Mouse (Mus musculus): ENCODE results near the gene Gm36864.

The Gm36864 gene

DNA sequence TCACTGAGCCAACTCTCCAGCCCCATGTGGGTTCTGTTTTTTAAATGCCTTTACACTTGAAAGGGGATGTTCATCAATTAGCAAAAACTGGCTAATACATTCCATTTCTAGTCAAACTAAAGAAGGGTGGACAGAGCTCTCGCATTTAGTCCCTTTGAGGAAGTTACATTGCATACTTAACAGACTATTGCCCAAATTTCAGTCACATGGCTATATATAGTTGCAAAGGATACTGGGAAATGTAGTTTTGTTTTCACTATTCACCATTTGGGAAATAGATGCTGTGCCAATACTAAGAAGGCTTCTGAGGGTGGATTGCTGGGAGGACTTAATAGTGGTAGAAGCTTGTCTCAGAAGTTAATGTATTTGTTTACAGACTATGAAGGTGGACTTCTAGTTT is 45.0 kb downstream of the Gm36864 start:
- Histone ChIP-seq H3K4me1 (replicated peaks; ENCODE audit: low read depth, low read length) (peaks cover 15% of the 10 kb centered on the region), H3K9me3 (ENCODE audit: low read length) (no peaks in the 10 kb centered on the region), H3K27me3 (ENCODE audit: insufficient read depth, low read length) (no peaks in the 10 kb centered on the region), H3K36me3 (ENCODE audit: insufficient read depth, low read length) (no peaks in the 10 kb centered on the region), H3K4me3 (replicated peaks; ENCODE audit: low read length) (no peak overlapping the region)
- no peak for TF ChIP-seq POU5F1 (IDR thresholded peaks at IDR 0.05; ENCODE audit: borderline replicate concordance, low read length)
- no peak for TF ChIP-seq CTCF (conservative IDR thresholded peaks at IDR 0.05; ENCODE audit: low read length)
- no peak for TF ChIP-seq NANOG (IDR thresholded peaks at IDR 0.05; ENCODE audit: borderline replicate concordance, low read length)

DNA sequence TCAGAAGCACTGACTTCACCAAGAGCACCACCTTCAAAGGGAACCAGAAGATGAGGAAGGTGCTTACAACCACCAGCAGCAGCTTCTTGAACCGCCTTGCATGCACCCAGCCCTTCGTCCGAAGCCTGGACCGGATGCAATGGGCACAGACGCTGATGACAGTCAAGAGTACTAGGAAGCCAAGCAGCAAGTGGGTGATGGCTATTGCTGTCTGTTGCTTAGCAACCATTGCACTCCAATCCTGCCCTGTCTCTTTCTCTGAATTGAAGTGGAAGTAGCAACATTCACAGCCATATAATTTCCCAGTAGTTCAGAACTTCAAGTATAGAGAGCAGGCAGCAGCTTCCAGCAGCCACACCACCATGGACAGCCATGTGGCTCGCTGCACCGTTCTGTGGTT is 45.6 kb downstream of the Gm36864 start:
- peaks cover 12% of the 10 kb centered on the region for H3K4me1 ChIP-seq (replicated peaks; ENCODE audit: low read depth, low read length)
- H3K4me3 ChIP-seq (replicated peaks; ENCODE audit: low read length) = no peak overlapping the region
- no peaks in the 10 kb centered on the region for H3K27me3 ChIP-seq (ENCODE audit: insufficient read depth, low read length)
- no peak for TF ChIP-seq CTCF (conservative IDR thresholded peaks at IDR 0.05; ENCODE audit: low read length)
- no peak for TF ChIP-seq NANOG (IDR thresholded peaks at IDR 0.05; ENCODE audit: borderline replicate concordance, low read length)
- no peak for TF ChIP-seq POU5F1 (IDR thresholded peaks at IDR 0.05; ENCODE audit: borderline replicate concordance, low read length)
- H3K9me3 ChIP-seq (ENCODE audit: low read length) = no peaks in the 10 kb centered on the region
- no peaks in the 10 kb centered on the region for H3K36me3 ChIP-seq (ENCODE audit: insufficient read depth, low read length)

DNA sequence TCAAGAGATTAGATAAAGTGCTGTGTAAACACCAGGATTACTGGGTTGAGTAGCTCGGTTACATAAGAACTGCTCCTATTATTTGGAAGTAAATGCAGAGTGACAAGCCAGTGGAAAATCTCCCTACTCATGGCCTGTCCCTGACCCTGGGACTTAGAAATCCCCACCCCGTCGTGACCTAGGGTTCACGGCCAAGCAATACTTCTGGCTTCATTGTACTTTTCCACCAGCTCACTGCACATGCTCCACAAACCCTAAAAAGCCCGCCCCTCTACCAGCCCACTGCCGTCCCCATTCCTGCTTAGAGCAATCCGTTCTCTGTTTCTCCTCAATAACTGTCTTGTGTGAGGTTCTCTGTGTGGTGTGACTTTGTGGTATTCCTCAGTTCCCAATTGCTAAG is 51.8 kb downstream of the Gm36864 start:
- TF ChIP-seq CTCF (conservative IDR thresholded peaks at IDR 0.05; ENCODE audit: low read length) = no peak
- TF ChIP-seq POU5F1 (IDR thresholded peaks at IDR 0.05; ENCODE audit: borderline replicate concordance, low read length) = no peak
- no peak for TF ChIP-seq NANOG (IDR thresholded peaks at IDR 0.05; ENCODE audit: borderline replicate concordance, low read length)

DNA sequence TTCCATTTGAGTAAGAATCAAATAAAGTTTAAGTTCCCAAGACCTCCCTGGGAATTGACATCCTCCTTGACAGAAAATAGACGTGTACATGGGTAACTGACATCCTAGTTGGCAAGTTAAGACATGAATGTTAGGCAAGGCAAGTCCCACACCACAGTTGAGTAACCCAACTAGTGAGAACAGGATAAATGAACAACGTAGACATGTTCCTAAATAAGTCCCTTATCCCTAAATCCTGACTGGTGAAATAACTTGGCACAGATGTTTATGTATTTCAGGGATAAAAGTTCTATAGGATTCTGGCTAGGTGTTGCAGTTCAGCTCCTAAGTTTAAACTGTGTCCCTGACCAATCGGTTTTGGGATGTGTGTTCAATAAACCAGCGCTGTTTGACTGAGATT is 55.0 kb downstream of the Gm36864 start:
- peaks cover 48% of the 10 kb centered on the region for H3K9me3 ChIP-seq (ENCODE audit: low read length)
- TF ChIP-seq POU5F1 (IDR thresholded peaks at IDR 0.05; ENCODE audit: borderline replicate concordance, low read length) (no peak), CTCF (conservative IDR thresholded peaks at IDR 0.05; ENCODE audit: low read length) (no peak), NANOG (IDR thresholded peaks at IDR 0.05; ENCODE audit: borderline replicate concordance, low read length) (no peak)
- no peak overlapping the region for H3K4me3 ChIP-seq (replicated peaks; ENCODE audit: low read length)
- H3K27me3 ChIP-seq (ENCODE audit: insufficient read depth, low read length) = no peaks in the 10 kb centered on the region
- 0 out of 2 replicates have a peak, but pooled peaks cover 4% of the 10 kb centered on the region for H3K36me3 ChIP-seq (ENCODE audit: insufficient read depth, low read length)
- 0 out of 2 replicates have a peak, but pooled peaks cover 8% of the 10 kb centered on the region for H3K4me1 ChIP-seq (replicated peaks; ENCODE audit: low read depth, low read length)

More for the DNA sequence above, 51.8 kb downstream of the Gm36864 start:
- no peaks in the 10 kb centered on the region for H3K27me3 ChIP-seq (ENCODE audit: insufficient read depth, low read length)
- H3K36me3 ChIP-seq (ENCODE audit: insufficient read depth, low read length) = 0 out of 2 replicates have a peak, but pooled peaks cover 4% of the 10 kb centered on the region
- no peak overlapping the region for H3K4me3 ChIP-seq (replicated peaks; ENCODE audit: low read length)
- H3K9me3 ChIP-seq (ENCODE audit: low read length) = peaks cover 28% of the 10 kb centered on the region
- peaks cover 8% of the 10 kb centered on the region; the same call in 1 of the 2 replicates for H3K4me1 ChIP-seq (replicated peaks; ENCODE audit: low read depth, low read length)

DNA sequence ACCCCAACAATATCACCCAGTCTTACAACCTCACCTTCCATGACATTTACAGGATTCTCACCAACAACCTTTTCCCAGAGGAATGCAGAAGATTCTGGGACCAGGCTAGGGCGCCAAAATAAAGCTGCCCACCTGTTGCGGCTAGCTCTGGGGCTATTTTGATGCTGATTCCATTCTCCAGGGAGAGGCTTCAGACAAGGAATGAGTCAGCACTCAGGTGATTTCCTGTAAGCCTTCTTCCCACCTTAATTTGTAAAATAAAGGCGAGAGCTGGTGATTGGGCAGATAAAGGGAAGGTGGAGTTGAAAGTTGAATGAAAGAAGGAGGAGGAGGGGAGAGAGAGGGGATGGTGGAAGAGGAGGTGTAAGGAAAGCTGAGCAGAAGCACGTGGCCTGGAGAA is 55.4 kb downstream of the Gm36864 start:
- 0 out of 2 replicates have a peak, but pooled peaks cover 7% of the 10 kb centered on the region for H3K4me1 ChIP-seq (replicated peaks; ENCODE audit: low read depth, low read length)
- 0 out of 2 replicates have a peak, but pooled peaks cover 4% of the 10 kb centered on the region for H3K36me3 ChIP-seq (ENCODE audit: insufficient read depth, low read length)
- no peak for TF ChIP-seq CTCF (conservative IDR thresholded peaks at IDR 0.05; ENCODE audit: low read length)
- TF ChIP-seq POU5F1 (IDR thresholded peaks at IDR 0.05; ENCODE audit: borderline replicate concordance, low read length) = no peak
- no peak for TF ChIP-seq NANOG (IDR thresholded peaks at IDR 0.05; ENCODE audit: borderline replicate concordance, low read length)
- H3K4me3 ChIP-seq (replicated peaks; ENCODE audit: low read length) = no peak overlapping the region
- H3K9me3 ChIP-seq (ENCODE audit: low read length) = peaks cover 53% of the 10 kb centered on the region
- H3K27me3 ChIP-seq (ENCODE audit: insufficient read depth, low read length) = no peaks in the 10 kb centered on the region
